Comparison of ENCODE assay signal across 18 mouse cellular contexts in genomic region chr11:11848467-11848866, GRCm38 (mm10). TPM values are rescaled to one million over a fixed set of nuclear protein-coding genes. Genes with fewer than 3 reads are reported as not detected.
A peak's percentile ranks its signal among the peaks of the same experiment; 100 is the strongest.
DNase-seq lines count a peak whose midpoint lies in the region; ATAC-seq and TF ChIP-seq lines count a peak whose summit lies in the region.
"Had no signal": no experiment of that assay in that cellular context is flagged by ENCODE, and none has a peak within 500 bp of the region (broad histone marks: within the 10 kb centered on the region; RNA-seq: fewer than 3 reads in every experiment).

No protein-coding gene starts in this region.

- no peak overlapping the region for H3K4me2 ChIP-seq in hindbrain, embryonic 11.5 days (replicated peaks; ENCODE audit: low read depth, low read length)
- H3K4me2 ChIP-seq in lung, postnatal 0 days (replicated peaks; ENCODE audit: low read depth, low read length) = no peak overlapping the region
- H3K4me2 ChIP-seq in embryonic facial prominence, embryonic 12.5 days (replicated peaks) = no peak overlapping the region
- no peak overlapping the region for H3K4me2 ChIP-seq in embryonic facial prominence, embryonic 15.5 days (replicated peaks)
- H3K4me2 ChIP-seq: forebrain, embryonic 13.5 days; heart, embryonic 11.5 days; hindbrain, embryonic 13.5 days had no signal

- no peak for DNase-seq in hindbrain, embryonic 10.5 days (ENCODE audit: low spot score)
- DNase-seq in hindbrain, embryonic 11.5 days (ENCODE audit: low spot score) = no peak
- peak; percentile 69 for DNase-seq in lung, postnatal 0 days (ENCODE audit: low spot score)
- DNase-seq in lung, postnatal 14 days = no peak
- DNase-seq in right cerebral cortex, postnatal 25 days = no peak
- DNase-seq: adrenal gland, adult 2 months; adrenal gland, postnatal 25 days; cerebellum, adult 18-20 months; cerebellum, postnatal 10 days; forebrain, postnatal 0 days; gastrocnemius, postnatal 25 days; heart, adult 11 months had no signal

- peak; percentile 79 for TF ChIP-seq EP300 in lung, postnatal 0 days (IDR thresholded peaks at IDR 0.05)

- H3K4me3 ChIP-seq in hindbrain, embryonic 10.5 days = no peak overlapping the region
- H3K4me3 ChIP-seq in hindbrain, embryonic 11.5 days (ENCODE audit: low read depth, low read length) = no peak overlapping the region
- no peak overlapping the region for H3K4me3 ChIP-seq in lung, postnatal 0 days (ENCODE audit: low read depth, low read length)
- no peak overlapping the region for H3K4me3 ChIP-seq in embryonic facial prominence, embryonic 12.5 days
- H3K4me3 ChIP-seq in embryonic facial prominence, embryonic 15.5 days (replicated peaks) = no peak overlapping the region
- H3K4me3 ChIP-seq: forebrain, embryonic 13.5 days; hindbrain, embryonic 13.5 days had no signal

- H3K9ac ChIP-seq in hindbrain, embryonic 11.5 days (ENCODE audit: low read depth, low read length) = no peak overlapping the region
- no peak overlapping the region for H3K9ac ChIP-seq in lung, postnatal 0 days (replicated peaks; ENCODE audit: low read depth)
- H3K9ac ChIP-seq in embryonic facial prominence, embryonic 12.5 days = no peak overlapping the region
- H3K9ac ChIP-seq in embryonic facial prominence, embryonic 15.5 days = no peak overlapping the region
- H3K9ac ChIP-seq: forebrain, embryonic 13.5 days; forebrain, postnatal 0 days; hindbrain, embryonic 13.5 days had no signal

- H3K27ac ChIP-seq in hindbrain, embryonic 10.5 days = peak overlapping the region; percentile 50; the same call in 1 of the 2 replicates
- H3K27ac ChIP-seq in hindbrain, embryonic 11.5 days (ENCODE audit: low read depth, low read length) = no peak overlapping the region
- 0 out of 2 replicates have a peak overlapping the region, but pooled peaks have one; percentile 26 for H3K27ac ChIP-seq in lung, postnatal 0 days (ENCODE audit: low read length)
- 0 out of 2 replicates have a peak overlapping the region, but pooled peaks have one; percentile 2 for H3K27ac ChIP-seq in embryonic facial prominence, embryonic 12.5 days
- H3K27ac ChIP-seq in embryonic facial prominence, embryonic 15.5 days (replicated peaks) = 0 out of 2 replicates have a peak overlapping the region, but pooled peaks have one; percentile 55
- H3K27ac ChIP-seq: forebrain, embryonic 13.5 days; hindbrain, embryonic 13.5 days; hindbrain, postnatal 0 days had no signal

- 94% methylated on average over 4 of the region's 4 CpGs for WGBS in hindbrain, embryonic 10.5 days
- WGBS in hindbrain, embryonic 11.5 days = 92% methylated on average over 4 of the region's 4 CpGs
- WGBS in lung, postnatal 0 days = 64% methylated on average over 4 of the region's 4 CpGs
- 94% methylated on average over 4 of the region's 4 CpGs for WGBS in embryonic facial prominence, embryonic 12.5 days
- 89% methylated on average over 4 of the region's 4 CpGs for WGBS in embryonic facial prominence, embryonic 15.5 days

- TF ChIP-seq CTCF in lung, postnatal 0 days (IDR thresholded peaks at IDR 0.05) = no peak

- ATAC-seq in hindbrain, embryonic 11.5 days (ENCODE audit: low FRiP score) = no peak
- peak; percentile 70 for ATAC-seq in lung, postnatal 0 days
- ATAC-seq in embryonic facial prominence, embryonic 12.5 days (ENCODE audit: insufficient number of reproducible peaks, insufficient read depth, low FRiP score, low TSS enrichment) = no peak
- no peak for ATAC-seq in embryonic facial prominence, embryonic 15.5 days (ENCODE audit: insufficient number of reproducible peaks, low FRiP score, low TSS enrichment, low read depth)
- ATAC-seq: forebrain, embryonic 13.5 days; forebrain, postnatal 0 days; hindbrain, postnatal 0 days had no signal

- no peaks in the 10 kb centered on the region for H3K36me3 ChIP-seq in hindbrain, embryonic 10.5 days
- no peaks in the 10 kb centered on the region for H3K36me3 ChIP-seq in hindbrain, embryonic 11.5 days (ENCODE audit: control insufficient read depth, insufficient read depth, low read length)
- H3K36me3 ChIP-seq in lung, postnatal 0 days (ENCODE audit: insufficient read depth, low read length) = no peaks in the 10 kb centered on the region
- H3K36me3 ChIP-seq in embryonic facial prominence, embryonic 12.5 days = no peaks in the 10 kb centered on the region
- no peaks in the 10 kb centered on the region for H3K36me3 ChIP-seq in embryonic facial prominence, embryonic 15.5 days
- H3K36me3 ChIP-seq: hindbrain, embryonic 13.5 days had no signal

- H3K27me3 ChIP-seq in hindbrain, embryonic 10.5 days (ENCODE audit: insufficient read depth, poor library complexity, severe bottlenecking) = no peaks in the 10 kb centered on the region
- no peaks in the 10 kb centered on the region for H3K27me3 ChIP-seq in hindbrain, embryonic 11.5 days (ENCODE audit: control insufficient read depth, insufficient read depth, low read length)
- H3K27me3 ChIP-seq in lung, postnatal 0 days (replicated peaks; ENCODE audit: insufficient read depth, low read length) = no peaks in the 10 kb centered on the region
- H3K27me3 ChIP-seq in embryonic facial prominence, embryonic 12.5 days = no peaks in the 10 kb centered on the region
- no peaks in the 10 kb centered on the region for H3K27me3 ChIP-seq in embryonic facial prominence, embryonic 15.5 days
- H3K27me3 ChIP-seq: forebrain, embryonic 13.5 days; hindbrain, embryonic 13.5 days had no signal

- peaks cover 52% of the 10 kb centered on the region for H3K4me1 ChIP-seq in hindbrain, embryonic 10.5 days (replicated peaks)
- H3K4me1 ChIP-seq in hindbrain, embryonic 11.5 days (replicated peaks; ENCODE audit: control insufficient read depth, insufficient read depth, low read length) = peaks cover 4% of the 10 kb centered on the region; the same call in 1 of the 2 replicates
- peaks cover 14% of the 10 kb centered on the region; the same call in 1 of the 2 replicates for H3K4me1 ChIP-seq in lung, postnatal 0 days (ENCODE audit: insufficient read depth, low read depth, low read length)
- peaks cover 35% of the 10 kb centered on the region for H3K4me1 ChIP-seq in embryonic facial prominence, embryonic 12.5 days
- H3K4me1 ChIP-seq in embryonic facial prominence, embryonic 15.5 days = peaks cover 30% of the 10 kb centered on the region

- H3K9me3 ChIP-seq in hindbrain, embryonic 10.5 days = no peaks in the 10 kb centered on the region
- H3K9me3 ChIP-seq in hindbrain, embryonic 11.5 days (ENCODE audit: control insufficient read depth, low read length) = no peaks in the 10 kb centered on the region
- no peaks in the 10 kb centered on the region for H3K9me3 ChIP-seq in lung, postnatal 0 days (ENCODE audit: low read length)
- H3K9me3 ChIP-seq in embryonic facial prominence, embryonic 12.5 days = no peaks in the 10 kb centered on the region
- H3K9me3 ChIP-seq in embryonic facial prominence, embryonic 15.5 days (replicated peaks) = no peaks in the 10 kb centered on the region
- H3K9me3 ChIP-seq: forebrain, embryonic 13.5 days; hindbrain, embryonic 13.5 days had no signal

RNA-seq across cellular contexts. Expression of gene Fignl1, which starts 39.7 kb away (rescaled TPM):
- 67.8 and 105 TPM in 2 replicates for polyA plus RNA-seq in hindbrain, embryonic 10.5 days (2016; fragmentation: Nextera tagmentation; extraction: Ambion mirVana)
- polyA plus RNA-seq in hindbrain, embryonic 11.5 days (2014; fragmentation: Nextera tagmentation; extraction: Ambion mirVana) = 66.4 and 73.5 TPM in 2 replicates
- polyA plus RNA-seq in lung, postnatal 0 days (2015; fragmentation: Nextera tagmentation; extraction: Ambion mirVana) = 4.2 and 5.6 TPM in 2 replicates
- 66.9 and 71.1 TPM in 2 replicates for polyA plus RNA-seq in embryonic facial prominence, embryonic 12.5 days (2016; fragmentation: Nextera tagmentation; extraction: Ambion mirVana)
- 43.1 and 45.2 TPM in 2 replicates for polyA plus RNA-seq in embryonic facial prominence, embryonic 15.5 days (2015; fragmentation: Nextera tagmentation; extraction: Ambion mirVana)

RNA-seq across cellular contexts. Expression of gene Ddc, which starts 49.5 kb away (rescaled TPM):
- 10.2 TPM in 2 replicates for polyA plus RNA-seq in hindbrain, embryonic 10.5 days (2016; fragmentation: Nextera tagmentation; extraction: Ambion mirVana)
- polyA plus RNA-seq in hindbrain, embryonic 11.5 days (2014; fragmentation: Nextera tagmentation; extraction: Ambion mirVana) = 8.3 and 14.3 TPM in 2 replicates
- 12.4 and 17.6 TPM in 2 replicates for polyA plus RNA-seq in lung, postnatal 0 days (2015; fragmentation: Nextera tagmentation; extraction: Ambion mirVana)
- polyA plus RNA-seq in embryonic facial prominence, embryonic 12.5 days (2016; fragmentation: Nextera tagmentation; extraction: Ambion mirVana) = 10.8 and 13.5 TPM in 2 replicates
- polyA plus RNA-seq in embryonic facial prominence, embryonic 15.5 days (2015; fragmentation: Nextera tagmentation; extraction: Ambion mirVana) = 20.7 and 24.2 TPM in 2 replicates
